Mouse (Mus musculus) liver, adult 2 months (tissue): ENCODE results near the gene Tns2.

Experiments used
- CTCF ChIP-seq: fragments of 200-500 bp; IDR thresholded peaks from 2 replicates; pipeline ENCODE4 v1.5.1; 2011; ENCODE audit warnings: low read depth, low read length, control low read depth
- POLR2A ChIP-seq: fragments of 200-500 bp; IDR thresholded peaks from 2 replicates; pipeline ENCODE4 v1.6.1; 2011; ENCODE audit warnings: low read length, control low read depth; ENCODE audit not compliant: insufficient read depth; ENCODE audit errors: extremely low read depth

- TF ChIP-seq CTCF, result no peak
- no peak for TF ChIP-seq POLR2A
Observed at GRCm38 (mm10) chr15:102103371-102103946, 3.2 kb downstream of the Tns2 start.
